Mouse (Mus musculus) midbrain, embryonic 14.5 days (tissue): ENCODE measurements at regions not wholly inside any gene's neighbourhood (a gene's known extent, or its start where the extent isn't known, plus 50 kb on each side); places are given as distances from the start of the nearest gene placed in this dataset.

ENCODE experiments used
- ATAC-seq: fragments of 200-750 bp; cut with Nextera tagmentation; 2 replicates; pipeline ENCODE4 v1.8.0; 2017; ENCODE audit warnings: moderate number of reproducible peaks, moderate library complexity; ENCODE audit not compliant: low FRiP score, low TSS enrichment
- DNase-seq: peaks from one replicate; pipeline ENCODE4 v3.0.0-alpha.2; 2015
- H3K27ac ChIP-seq: fragments of 300-500 bp; sonication (generic); replicated peaks from 2 replicates; pipeline ENCODE4 v1.5.1; 2014; ENCODE audit warnings: mild to moderate bottlenecking, low read depth, low read length, moderate library complexity
- H3K27me3 ChIP-seq: fragments of 300-500 bp; sonication (generic); 2 replicates; pipeline ENCODE4 v1.6.1; 2014; ENCODE audit warnings: low read length, control low read depth, mixed read lengths; ENCODE audit not compliant: control insufficient read depth, insufficient read depth
- H3K36me3 ChIP-seq: fragments of 300-500 bp; sonication (generic); 2 replicates; pipeline ENCODE4 v1.6.1; 2014; ENCODE audit warnings: low read length, control low read depth; ENCODE audit not compliant: control insufficient read depth, insufficient read depth
- H3K4me1 ChIP-seq: fragments of 300-500 bp; sonication (generic); 2 replicates; pipeline ENCODE4 v1.6.1; 2014; ENCODE audit warnings: mild to moderate bottlenecking, antibody characterized with exemption, low read length, control low read depth; ENCODE audit not compliant: control insufficient read depth, insufficient read depth
- H3K4me2 ChIP-seq: fragments of 300-500 bp; sonication (generic); 2 replicates; pipeline ENCODE4 v1.6.1; 2014; ENCODE audit warnings: mild to moderate bottlenecking, low read length, moderate library complexity
- H3K4me3 ChIP-seq: fragments of 300-500 bp; sonication (generic); replicated peaks from 2 replicates; pipeline ENCODE4 v1.5.1; 2014; ENCODE audit warnings: low read depth, low read length
- H3K9ac ChIP-seq: fragments of 300-500 bp; sonication (generic); replicated peaks from 2 replicates; pipeline ENCODE4 v1.6.1; 2014; ENCODE audit warnings: mild to moderate bottlenecking, low read length, moderate library complexity
- H3K9me3 ChIP-seq: fragments of 300-500 bp; sonication (generic); 2 replicates; pipeline ENCODE4 v1.6.1; 2016; ENCODE audit warnings: low read length, control low read depth, mixed read lengths; ENCODE audit not compliant: control insufficient read depth
- WGBS: fragments of 180-500 bp; shearing (Covaris S2); extraction: QIAGEN DNeasy Blood & Tissue Kit; methylation state at CpG from one replicate; pipeline ENCODE4 v1.1.7; 2014; 5-methylcytosine and 5-hydroxymethylcytosine counted together

GRCm38 (mm10) chr16:62981821-62982220, 127.7 kb downstream of the Pros1 start:
- no peak for ATAC-seq
- Histone ChIP-seq H3K4me1 (no peaks in the 10 kb centered on the region), H3K9me3 (no peaks in the 10 kb centered on the region), H3K27me3 (no peaks in the 10 kb centered on the region), H3K4me3 (no peak overlapping the region), H3K9ac (no peak overlapping the region), H3K36me3 (no peaks in the 10 kb centered on the region), H3K27ac (no peak overlapping the region), H3K4me2 (no peak overlapping the region)
- 80% methylated on average over 1 of the region's 1 CpGs for WGBS
- no peak for DNase-seq

GRCm38 (mm10) chr16:62982558-62982957, 128.5 kb downstream of the Pros1 start:
- Histone ChIP-seq H3K27ac (no peak overlapping the region), H3K4me1 (no peaks in the 10 kb centered on the region), H3K9me3 (no peaks in the 10 kb centered on the region), H3K9ac (no peak overlapping the region), H3K4me2 (no peak overlapping the region), H3K36me3 (no peaks in the 10 kb centered on the region), H3K4me3 (no peak overlapping the region), H3K27me3 (no peaks in the 10 kb centered on the region)
- no peak for ATAC-seq
- DNase-seq: no peak
- 79% methylated on average over 4 of the region's 4 CpGs for WGBS

GRCm38 (mm10) chr16:62995555-62995954, 141.4 kb downstream of the Pros1 start:
- Histone ChIP-seq H3K36me3 (no peaks in the 10 kb centered on the region), H3K27ac (no peak overlapping the region), H3K9me3 (no peaks in the 10 kb centered on the region), H3K4me2 (no peak overlapping the region), H3K4me1 (no peaks in the 10 kb centered on the region), H3K27me3 (no peaks in the 10 kb centered on the region), H3K4me3 (no peak overlapping the region), H3K9ac (no peak overlapping the region)
- no peak for DNase-seq
- ATAC-seq: no peak
- 86% methylated on average over 3 of the region's 3 CpGs for whole genome bisulfite sequencing

- Histone ChIP-seq H3K36me3 (no peaks in the 10 kb centered on the region), H3K9me3 (no peaks in the 10 kb centered on the region), H3K27me3 (no peaks in the 10 kb centered on the region), H3K9ac (no peak overlapping the region), H3K4me2 (no peak overlapping the region), H3K27ac (no peak overlapping the region), H3K4me3 (no peak overlapping the region), H3K4me1 (no peaks in the 10 kb centered on the region)
- no peak for ATAC-seq
- no peak for DNase-seq
- WGBS: 17% methylated on average over 4 of the region's 4 CpGs
These were observed 157.1 kb downstream of the Pros1 start for GRCm38 (mm10) chr16:63011151-63011734.

GRCm38 (mm10) chr16:63014453-63014852, 160.3 kb downstream of the Pros1 start:
- no peak overlapping the region for H3K4me3 ChIP-seq
- H3K27me3 ChIP-seq: no peaks in the 10 kb centered on the region
- H3K9me3 ChIP-seq: no peaks in the 10 kb centered on the region
- no peak overlapping the region for H3K27ac ChIP-seq
- 37% methylated on average over 7 of the region's 7 CpGs for WGBS
- ATAC-seq (no peak), DNase-seq (peak; percentile 75)
- H3K36me3 ChIP-seq: no peaks in the 10 kb centered on the region
- no peaks in the 10 kb centered on the region for H3K4me1 ChIP-seq
- no peak overlapping the region for H3K4me2 ChIP-seq
- H3K9ac ChIP-seq: no peak overlapping the region

- Histone ChIP-seq H3K27ac (no peak overlapping the region), H3K4me1 (no peaks in the 10 kb centered on the region), H3K4me3 (no peak overlapping the region), H3K27me3 (no peaks in the 10 kb centered on the region), H3K9me3 (no peaks in the 10 kb centered on the region), H3K4me2 (no peak overlapping the region), H3K9ac (no peak overlapping the region), H3K36me3 (no peaks in the 10 kb centered on the region)
- peak; percentile 75 for DNase-seq
- ATAC-seq: peak; percentile 71; the same call in 1 of the 2 replicates
- WGBS: 41% methylated on average over 1 of the region's 1 CpGs
These were observed 162.0 kb downstream of the Pros1 start for GRCm38 (mm10) chr16:63016144-63016543.

GRCm38 (mm10) chr16:63016658-63017057, 162.6 kb downstream of the Pros1 start:
- Histone ChIP-seq H3K4me3 (no peak overlapping the region), H3K9me3 (no peaks in the 10 kb centered on the region), H3K27ac (no peak overlapping the region), H3K27me3 (no peaks in the 10 kb centered on the region), H3K9ac (no peak overlapping the region), H3K36me3 (no peaks in the 10 kb centered on the region), H3K4me2 (no peak overlapping the region), H3K4me1 (no peaks in the 10 kb centered on the region)
- ATAC-seq: no peak
- WGBS: 70% methylated on average over 2 of the region's 2 CpGs
- no peak for DNase-seq

GRCm38 (mm10) chr16:63030399-63030798, 176.3 kb downstream of the Pros1 start:
- ATAC-seq (no peak), DNase-seq (no peak)
- Histone ChIP-seq H3K9me3 (no peaks in the 10 kb centered on the region), H3K4me3 (no peak overlapping the region), H3K36me3 (no peaks in the 10 kb centered on the region), H3K4me1 (peaks cover 18% of the 10 kb centered on the region), H3K27me3 (peaks cover 6% of the 10 kb centered on the region; the same call in 1 of the 2 replicates), H3K9ac (no peak overlapping the region), H3K4me2 (no peak overlapping the region), H3K27ac (no peak overlapping the region)
- WGBS: 55% methylated on average over 4 of the region's 4 CpGs

- Histone ChIP-seq H3K9me3 (no peaks in the 10 kb centered on the region), H3K4me3 (no peak overlapping the region), H3K27me3 (peaks cover 8% of the 10 kb centered on the region; the same call in 1 of the 2 replicates), H3K27ac (no peak overlapping the region), H3K9ac (no peak overlapping the region), H3K4me2 (peak overlapping the region; percentile 28; the same call in 1 of the 2 replicates), H3K36me3 (no peaks in the 10 kb centered on the region), H3K4me1 (peaks cover 18% of the 10 kb centered on the region)
- WGBS: 7% methylated on average over 5 of the region's 5 CpGs
- ATAC-seq (no peak), DNase-seq (peak; percentile 51)
These were observed 176.9 kb downstream of the Pros1 start for GRCm38 (mm10) chr16:63031035-63031434.
